Mouse (Mus musculus) megakaryocyte, embryonic 14.5 days (primary cell): ENCODE measurements around the gene Gpr21. TPM values are rescaled to one million over a fixed set of nuclear protein-coding genes. Genes with fewer than 3 reads are reported as not detected.
A peak's percentile ranks its signal among the peaks of the same experiment; 100 is the strongest.

Experiments
- H3K27me3 ChIP-seq: replicated peaks from 2 replicates; pipeline ENCODE3; 2012; ENCODE audit warnings: inconsistent platforms
- H3K36me3 ChIP-seq: replicated peaks from 2 replicates; pipeline ENCODE3; 2012; ENCODE audit warnings: low read length, inconsistent platforms, mixed read lengths
- H3K4me1 ChIP-seq: 2 replicates; pipeline ENCODE4 v1.6.1; 2012; ENCODE audit warnings: inconsistent platforms
- H3K4me3 ChIP-seq: replicated peaks from 2 replicates; pipeline ENCODE3; 2012; ENCODE audit warnings: moderate library complexity, mild to moderate bottlenecking, inconsistent platforms
- H3K9me3 ChIP-seq: 2 replicates; pipeline ENCODE4 v1.6.1; 2012; ENCODE audit warnings: inconsistent platforms
- FLI1 ChIP-seq: IDR thresholded peaks from 2 replicates; pipeline ENCODE4 v1.6.1; 2012; ENCODE audit warnings: low read length, inconsistent platforms, mixed read lengths
- GATA1 ChIP-seq: IDR thresholded peaks from 3 replicates; pipeline ENCODE4 v1.6.1; 2012; ENCODE audit warnings: mixed read lengths, low read length, inconsistent platforms, borderline replicate concordance
- polyA plus RNA-seq: library from polyadenylated mRNA; stranded (reverse); fragments of >175 nt; gene quantifications from 2 replicates; pipeline ENCODE4 v1.2.3, GENCODE M21; 2012; ENCODE audit warnings: low replicate concordance; ENCODE audit not compliant: insufficient read depth

Gpr21 gene
- polyA plus RNA-seq, 1 experiment, result not detected

- H3K4me1 ChIP-seq, result peaks cover 89% of the 10 kb centered on the region
- H3K4me3 ChIP-seq, result peak overlapping the region; percentile 54
- no peaks in the 10 kb centered on the region for H3K27me3 ChIP-seq
- H3K9me3 ChIP-seq, result no peaks in the 10 kb centered on the region
- H3K36me3 ChIP-seq, result peaks cover 89% of the 10 kb centered on the region
- TF ChIP-seq FLI1 (no peak), GATA1 (peak; percentile 34; the same call in 1 of the 3 replicates)
Measured at GRCm38 (mm10) chr2:37566035-37566434, 49.9 kb downstream of the Gpr21 start.

DNA sequence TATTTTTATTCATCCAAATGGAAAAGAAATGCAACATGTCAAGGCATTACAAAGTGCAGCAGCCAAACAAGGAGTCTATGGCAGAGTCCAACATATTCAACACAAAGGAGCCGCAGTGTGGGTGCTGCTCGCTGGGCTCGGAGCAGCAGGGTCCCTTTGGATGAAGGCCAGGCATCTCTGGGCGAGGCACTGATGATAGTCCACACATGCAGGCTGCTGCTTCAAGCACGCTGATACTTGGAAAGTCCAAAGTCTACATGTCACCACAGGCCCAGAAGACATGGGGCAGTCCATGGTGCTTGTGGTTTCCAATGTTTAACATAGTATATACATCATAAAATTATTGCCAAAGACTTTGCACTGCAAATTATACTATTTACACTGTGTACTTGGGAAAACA is 53.8 kb downstream of the Gpr21 start:
- Histone ChIP-seq H3K27me3 (no peaks in the 10 kb centered on the region), H3K9me3 (no peaks in the 10 kb centered on the region), H3K4me3 (no peak overlapping the region), H3K4me1 (peaks cover 80% of the 10 kb centered on the region), H3K36me3 (peaks cover 68% of the 10 kb centered on the region)
- TF ChIP-seq FLI1 (no peak), GATA1 (no peak)

Other genes starting within 250 kb of the Gpr21 start
- gene Olfr368, start 189.8 kb upstream of the Gpr21 start, polyA plus RNA-seq, result not detected in 2 replicates
- gene Pdcl, start 157.0 kb upstream of the Gpr21 start, polyA plus RNA-seq, result 12.0 TPM in 1 of 2 replicates, not detected in the other
- gene Rc3h2, start 93.4 kb upstream of the Gpr21 start, polyA plus RNA-seq, result 0.24 and 0.47 TPM in 2 replicates
- 0.06 and 0.82 TPM in 2 replicates for gene Zbtb26, start 73.2 kb upstream of the Gpr21 start, polyA plus RNA-seq
- gene Zbtb6, start 73.2 kb upstream of the Gpr21 start, polyA plus RNA-seq, result 0.06 TPM in 1 of 2 replicates, not detected in the other
- 0.47 and 2.5 TPM in 2 replicates for gene Rabgap1, start 73.1 kb upstream of the Gpr21 start, polyA plus RNA-seq
- gene Strbp, start 187.5 kb downstream of the Gpr21 start, polyA plus RNA-seq, result 0.10 and 3.3 TPM in 2 replicates